Mouse (Mus musculus): ENCODE results near the gene Bcl2l13.

DNA sequence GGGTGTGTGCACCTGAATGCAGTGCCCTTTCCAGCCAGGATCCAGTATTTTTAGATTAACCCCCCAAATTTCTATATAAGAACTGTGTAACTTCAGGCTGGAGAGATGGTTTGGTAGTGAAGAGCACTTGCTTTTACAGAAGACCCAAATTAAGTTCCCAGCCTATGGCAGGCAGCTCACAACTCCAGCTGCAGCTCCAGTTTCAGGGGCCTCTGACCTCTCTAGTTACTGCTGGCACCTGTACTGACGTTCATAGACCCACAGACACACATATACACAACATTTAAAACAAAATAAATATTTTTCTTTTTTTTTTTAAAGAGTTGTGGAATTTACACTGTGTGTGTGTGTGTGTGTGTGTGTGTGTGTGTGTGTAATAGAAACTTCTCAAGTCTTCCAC, 93.4 kb downstream of the Bcl2l13 start:
- no peak for TF ChIP-seq CTCF (IDR thresholded peaks at IDR 0.05; ENCODE audit: insufficient read depth, low read depth, low read length)
- TF ChIP-seq POLR2A (IDR thresholded peaks at IDR 0.05; ENCODE audit: insufficient read depth, low read depth, low read length) = no peak

Data from olfactory bulb, adult 2 months (tissue).